Comparison of ENCODE assay signal across 25 mouse cellular contexts in the genomic region with DNA sequence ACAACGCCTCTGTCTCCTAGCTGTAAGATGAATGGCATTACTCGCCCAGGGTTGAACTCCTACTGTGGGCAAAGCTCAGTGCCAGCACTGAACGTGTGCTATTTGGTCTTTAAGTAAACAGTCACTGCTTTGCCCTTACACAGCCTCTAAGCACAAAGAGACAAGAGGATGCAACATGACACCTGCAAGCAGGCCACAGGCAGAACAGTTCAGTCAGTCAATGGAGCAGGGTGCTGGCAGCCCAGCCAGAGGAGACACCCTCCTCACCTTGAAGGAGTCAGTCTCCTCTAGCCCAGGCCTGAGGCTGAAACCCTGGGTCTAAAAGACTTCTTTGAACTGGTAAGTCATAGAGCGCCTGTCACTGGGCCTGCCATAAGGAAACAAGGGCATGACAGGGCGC. TPM values are rescaled to one million over a fixed set of nuclear protein-coding genes. Genes with fewer than 3 reads are reported as not detected.
A peak's percentile ranks its signal among the peaks of the same experiment; 100 is the strongest.
DNase-seq lines count a peak whose midpoint lies in the region; ATAC-seq and TF ChIP-seq lines count a peak whose summit lies in the region.
"Had no signal": no experiment of that assay in that cellular context is flagged by ENCODE, and none has a peak within 500 bp of the region (broad histone marks: within the 10 kb centered on the region; RNA-seq: fewer than 3 reads in every experiment).

No protein-coding gene starts in this region.

- no peak overlapping the region for H3K9ac ChIP-seq in kidney, embryonic 16.5 days (replicated peaks; ENCODE audit: low read length)
- H3K9ac ChIP-seq: embryonic facial prominence, embryonic 13.5 days; forebrain, embryonic 12.5 days; forebrain, embryonic 15.5 days; hindbrain, embryonic 12.5 days; hindbrain, embryonic 15.5 days had no signal

- DNase-seq in gastrocnemius, adult 2 months = no peak
- no peak for DNase-seq in gastrocnemius, postnatal 25 days
- DNase-seq in kidney, adult 18-20 months = no peak
- no peak for DNase-seq in neural tube, embryonic 10.5 days (ENCODE audit: extremely low spot score, low spot score)
- DNase-seq: adrenal gland, adult 8-10 months; adrenal gland, postnatal 25 days; cerebellum, adult 11-12 months; cerebellum, adult 8-10 months; cerebellum, postnatal 10 days; cerebellum, postnatal 36 days; embryo, embryonic 11 days; gastrocnemius, postnatal 10 days; heart, adult 11 months had no signal

- no peaks in the 10 kb centered on the region for H3K9me3 ChIP-seq in kidney, embryonic 16.5 days (ENCODE audit: low read length)
- H3K9me3 ChIP-seq: embryonic facial prominence, embryonic 10.5 days; forebrain, embryonic 12.5 days; hindbrain, embryonic 12.5 days; hindbrain, embryonic 15.5 days had no signal

- intact Hi-C loops in gastrocnemius, adult 2 months (cut with DNase I) = no loop called here

- H3K27ac ChIP-seq in gastrocnemius, adult 2 months = peak overlapping the region; percentile 28; the same call in 1 of the 2 replicates
- H3K27ac ChIP-seq in kidney, embryonic 16.5 days (ENCODE audit: low read length) = no peak overlapping the region
- H3K27ac ChIP-seq: embryonic facial prominence, embryonic 10.5 days; embryonic facial prominence, embryonic 13.5 days; forebrain, embryonic 12.5 days; forebrain, embryonic 15.5 days; hindbrain, embryonic 12.5 days; hindbrain, embryonic 15.5 days had no signal

- no peak overlapping the region for H3K4me3 ChIP-seq in gastrocnemius, adult 2 months
- H3K4me3 ChIP-seq in kidney, embryonic 16.5 days (ENCODE audit: low read length) = no peak overlapping the region
- H3K4me3 ChIP-seq: embryonic facial prominence, embryonic 10.5 days; embryonic facial prominence, embryonic 13.5 days; erythroblast, embryonic 14.5 days; forebrain, embryonic 12.5 days; forebrain, embryonic 15.5 days; hindbrain, embryonic 12.5 days; hindbrain, embryonic 15.5 days had no signal

- no peak for TF ChIP-seq CTCF in gastrocnemius, adult 2 months (IDR thresholded peaks at IDR 0.05)

- peak; percentile 51; the same call in 1 of the 2 replicates for ATAC-seq in kidney, embryonic 16.5 days (ENCODE audit: low FRiP score, low TSS enrichment)
- 0 out of 2 replicates have a peak, but pooled peaks have one; percentile 24 for ATAC-seq in megakaryocyte-erythroid progenitor cell, adult 5-6 weeks (replicated peaks; ENCODE audit: low FRiP score, low TSS enrichment, poor library complexity, severe bottlenecking)
- ATAC-seq: forebrain, embryonic 15.5 days; Patski had no signal

- no peaks in the 10 kb centered on the region for H3K27me3 ChIP-seq in kidney, embryonic 16.5 days (ENCODE audit: insufficient read depth, low read length)
- H3K27me3 ChIP-seq: embryonic facial prominence, embryonic 13.5 days; forebrain, embryonic 12.5 days; forebrain, embryonic 15.5 days; hindbrain, embryonic 12.5 days; hindbrain, embryonic 15.5 days; Patski had no signal

- H3K4me1 ChIP-seq in kidney, embryonic 16.5 days (ENCODE audit: insufficient read depth, low read length) = peaks cover 13% of the 10 kb centered on the region; the same call in 1 of the 2 replicates
- H3K4me1 ChIP-seq: forebrain, embryonic 12.5 days; forebrain, embryonic 15.5 days; hindbrain, embryonic 12.5 days; hindbrain, embryonic 15.5 days had no signal

- 64% methylated on average over 5 of the region's 5 CpGs for WGBS in kidney, embryonic 16.5 days

- no peak overlapping the region for H3K4me2 ChIP-seq in kidney, embryonic 16.5 days (replicated peaks; ENCODE audit: low read depth, low read length)
- H3K4me2 ChIP-seq: embryonic facial prominence, embryonic 13.5 days; forebrain, embryonic 12.5 days; forebrain, embryonic 15.5 days; heart, embryonic 11.5 days; hindbrain, embryonic 12.5 days; hindbrain, embryonic 15.5 days had no signal

- peaks cover 24% of the 10 kb centered on the region; the same call in 1 of the 2 replicates for H3K36me3 ChIP-seq in kidney, embryonic 16.5 days (ENCODE audit: insufficient read depth, low read length)
- H3K36me3 ChIP-seq: G1E had no signal

RNA-seq across cellular contexts. Expression of gene Katnal1, which starts 11.1 kb away (rescaled TPM):
- 1 to 10 TPM; 4.2 to 5.6 TPM for total RNA-seq in gastrocnemius, adult 2 months (2021)
- total RNA-seq in gastrocnemius, postnatal 25 days (2021) = 1 to 10 TPM; 4.3 to 4.5 TPM
- 10.0 and 12.9 TPM in 2 replicates for polyA plus RNA-seq in kidney, embryonic 16.5 days (2015; fragmentation: Nextera tagmentation; extraction: Ambion mirVana)
- total RNA-seq in megakaryocyte-erythroid progenitor cell, adult 5-6 weeks (2014; fragmentation: Nextera tagmentation) = 13.0 and 19.0 TPM in 2 replicates
- 11.2 and 23.9 TPM in 2 replicates for total RNA-seq in megakaryocyte-erythroid progenitor cell, adult 5-6 weeks (2017)
- polyA plus RNA-seq: G1E had no signal
